Mouse (Mus musculus): ENCODE measurements around the gene Smarce1. TPM values are rescaled to one million over a fixed set of nuclear protein-coding genes. Genes with fewer than 3 reads are reported as not detected.

Smarce1 gene
- polyA plus RNA-seq, 1 experiment from 2014 or later: 192 TPM

DNA sequence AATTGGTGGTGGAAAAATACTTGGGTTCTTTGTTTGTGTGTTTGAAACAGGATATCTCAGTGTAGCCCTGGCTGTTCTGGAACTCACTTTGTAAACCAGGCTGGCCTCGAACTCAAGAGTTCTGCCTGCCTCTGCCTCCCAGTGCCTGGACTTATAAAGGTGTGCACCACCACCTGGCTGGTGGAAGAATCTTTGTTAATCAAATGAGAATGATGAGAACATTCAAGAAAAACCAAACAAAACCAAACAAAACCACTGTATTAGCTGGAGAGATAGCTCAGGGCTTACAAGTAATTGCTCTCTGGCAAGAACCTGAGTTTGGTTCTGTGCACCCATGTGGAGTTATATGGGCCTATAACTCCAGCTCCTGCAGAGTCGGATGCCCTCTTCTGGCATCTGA, 61.4 kb downstream of the Smarce1 start:
- H3K4me2 ChIP-seq (ENCODE audit: low read depth): no peak overlapping the region
- ATAC-seq (ENCODE audit: insufficient read depth, low FRiP score, low TSS enrichment): no peak
- H3K36me3 ChIP-seq (ENCODE audit: control insufficient read depth, insufficient read depth, low read length): no peaks in the 10 kb centered on the region
- H3K27me3 ChIP-seq (ENCODE audit: control insufficient read depth, insufficient read depth, low read length): no peaks in the 10 kb centered on the region
- H3K9me3 ChIP-seq (ENCODE audit: control insufficient read depth, low read length): no peaks in the 10 kb centered on the region
- 89% methylated on average over 2 of the region's 2 CpGs for WGBS
- H3K27ac ChIP-seq (ENCODE audit: low read depth, low read length): no peak overlapping the region
- H3K4me3 ChIP-seq (ENCODE audit: low read depth, low read length): no peak overlapping the region
- H3K9ac ChIP-seq (ENCODE audit: low read length): no peak overlapping the region
- no peak for DNase-seq (ENCODE audit: low spot score)
- H3K4me1 ChIP-seq (ENCODE audit: control insufficient read depth, insufficient read depth, low read length): no peaks in the 10 kb centered on the region

GRCm38 (mm10) chr11:99168030-99168474, 62.8 kb downstream of the Smarce1 start:
- DNase-seq (ENCODE audit: low spot score) (no peak), ATAC-seq (ENCODE audit: insufficient read depth, low FRiP score, low TSS enrichment) (no peak)
- Histone ChIP-seq H3K4me2 (ENCODE audit: low read depth) (no peak overlapping the region), H3K4me3 (ENCODE audit: low read depth, low read length) (no peak overlapping the region), H3K4me1 (ENCODE audit: control insufficient read depth, insufficient read depth, low read length) (no peaks in the 10 kb centered on the region), H3K27me3 (ENCODE audit: control insufficient read depth, insufficient read depth, low read length) (no peaks in the 10 kb centered on the region), H3K27ac (ENCODE audit: low read depth, low read length) (no peak overlapping the region), H3K9ac (ENCODE audit: low read length) (no peak overlapping the region), H3K9me3 (ENCODE audit: control insufficient read depth, low read length) (no peaks in the 10 kb centered on the region), H3K36me3 (ENCODE audit: control insufficient read depth, insufficient read depth, low read length) (no peaks in the 10 kb centered on the region)
- 78% methylated on average over 12 of the region's 12 CpGs for WGBS

DNA sequence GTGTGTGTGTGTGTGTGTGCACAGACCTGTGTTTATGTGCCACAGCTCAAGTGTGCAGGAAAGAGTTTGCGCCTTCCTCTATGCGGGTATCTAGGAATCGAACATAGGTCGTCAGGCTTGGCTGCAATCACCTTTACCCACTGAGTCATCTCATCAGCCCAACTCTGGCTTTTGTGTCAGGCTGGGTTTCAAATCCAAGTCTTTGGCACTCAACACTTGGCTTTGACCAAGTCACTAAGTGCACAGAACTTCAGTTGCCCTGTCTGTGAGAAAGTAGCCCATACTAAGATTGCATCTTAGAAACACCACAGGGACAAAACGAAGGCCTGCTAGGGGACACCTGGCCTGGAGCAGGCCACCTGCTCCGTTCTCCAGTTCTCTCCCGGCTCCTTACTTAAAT, 63.2 kb downstream of the Smarce1 start:
- no peak for ATAC-seq (ENCODE audit: insufficient read depth, low FRiP score, low TSS enrichment)
- Histone ChIP-seq H3K36me3 (ENCODE audit: control insufficient read depth, insufficient read depth, low read length) (no peaks in the 10 kb centered on the region), H3K27me3 (ENCODE audit: control insufficient read depth, insufficient read depth, low read length) (no peaks in the 10 kb centered on the region), H3K9ac (ENCODE audit: low read length) (no peak overlapping the region), H3K9me3 (ENCODE audit: control insufficient read depth, low read length) (no peaks in the 10 kb centered on the region), H3K4me1 (ENCODE audit: control insufficient read depth, insufficient read depth, low read length) (no peaks in the 10 kb centered on the region), H3K4me3 (ENCODE audit: low read depth, low read length) (no peak overlapping the region), H3K27ac (ENCODE audit: low read depth, low read length) (no peak overlapping the region), H3K4me2 (ENCODE audit: low read depth) (no peak overlapping the region)
- no peak for DNase-seq (ENCODE audit: low spot score)
- WGBS: 89% methylated on average over 7 of the region's 7 CpGs

GRCm38 (mm10) chr11:99166241-99166640, 64.6 kb downstream of the Smarce1 start:
- Histone ChIP-seq H3K4me3 (ENCODE audit: low read depth, low read length) (no peak overlapping the region), H3K27ac (ENCODE audit: low read depth, low read length) (no peak overlapping the region), H3K9ac (ENCODE audit: low read length) (no peak overlapping the region), H3K27me3 (ENCODE audit: control insufficient read depth, insufficient read depth, low read length) (no peaks in the 10 kb centered on the region), H3K9me3 (ENCODE audit: control insufficient read depth, low read length) (no peaks in the 10 kb centered on the region), H3K36me3 (ENCODE audit: control insufficient read depth, insufficient read depth, low read length) (no peaks in the 10 kb centered on the region), H3K4me2 (ENCODE audit: low read depth) (no peak overlapping the region), H3K4me1 (ENCODE audit: control insufficient read depth, insufficient read depth, low read length) (no peaks in the 10 kb centered on the region)
- ATAC-seq (ENCODE audit: insufficient read depth, low FRiP score, low TSS enrichment): no peak
- DNase-seq (ENCODE audit: low spot score): no peak
- 94% methylated on average over 7 of the region's 7 CpGs for WGBS

DNA sequence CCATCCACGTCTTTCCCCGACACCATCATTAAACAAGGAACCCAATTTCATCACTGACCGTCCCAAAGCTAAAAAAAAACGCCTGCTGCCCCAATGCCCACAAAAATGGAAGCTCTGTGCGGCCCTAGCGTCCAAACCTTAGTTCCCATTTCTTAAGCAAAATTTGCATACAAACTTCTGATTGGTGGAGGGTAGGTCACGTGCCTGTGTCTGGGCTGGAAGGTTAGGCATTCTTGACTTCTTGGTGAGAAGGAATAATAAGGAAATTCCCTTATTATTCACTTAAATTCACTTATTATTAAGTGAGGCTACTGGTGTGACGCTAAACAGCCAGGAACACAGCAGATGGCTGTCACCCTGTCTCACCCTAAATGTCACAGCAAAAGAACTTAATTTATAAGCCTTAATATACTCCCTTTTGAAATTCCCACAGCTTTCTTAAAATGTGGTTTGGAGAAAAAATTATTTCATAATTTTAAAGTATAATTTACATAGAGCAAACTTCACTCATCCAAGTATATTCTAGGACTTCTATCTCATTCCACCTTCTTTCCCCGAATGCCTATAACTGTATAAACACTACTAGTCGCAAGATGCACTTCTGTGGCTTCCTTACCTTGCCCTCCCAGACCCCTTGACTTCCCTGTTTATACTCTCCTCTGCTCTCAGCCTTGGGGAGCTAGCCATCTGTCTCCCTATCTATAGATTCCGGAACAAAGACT, 65.6 kb downstream of the Smarce1 start:
- no peaks in the 10 kb centered on the region for H3K9me3 ChIP-seq (ENCODE audit: control insufficient read depth, low read length)
- DNase-seq (ENCODE audit: low spot score) (no peak), ATAC-seq (ENCODE audit: insufficient read depth, low FRiP score, low TSS enrichment) (no peak)
- H3K9ac ChIP-seq (ENCODE audit: low read length): no peak overlapping the region
- H3K36me3 ChIP-seq (ENCODE audit: control insufficient read depth, insufficient read depth, low read length): no peaks in the 10 kb centered on the region
- H3K4me3 ChIP-seq (ENCODE audit: low read depth, low read length): no peak overlapping the region
- no peak overlapping the region for H3K4me2 ChIP-seq (ENCODE audit: low read depth)
- H3K4me1 ChIP-seq (ENCODE audit: control insufficient read depth, insufficient read depth, low read length): no peaks in the 10 kb centered on the region
- WGBS: 78% methylated on average over 11 of the region's 11 CpGs
- H3K27ac ChIP-seq (ENCODE audit: low read depth, low read length): no peak overlapping the region
- H3K27me3 ChIP-seq (ENCODE audit: control insufficient read depth, insufficient read depth, low read length): no peaks in the 10 kb centered on the region

GRCm38 (mm10) chr11:99162972-99163686, 67.7 kb downstream of the Smarce1 start:
- no peak overlapping the region for H3K9ac ChIP-seq (ENCODE audit: low read length)
- H3K4me2 ChIP-seq (ENCODE audit: low read depth): no peak overlapping the region
- H3K4me3 ChIP-seq (ENCODE audit: low read depth, low read length): no peak overlapping the region
- no peaks in the 10 kb centered on the region for H3K9me3 ChIP-seq (ENCODE audit: control insufficient read depth, low read length)
- ATAC-seq (ENCODE audit: insufficient read depth, low FRiP score, low TSS enrichment) (no peak), DNase-seq (ENCODE audit: low spot score) (no peak)
- 82% methylated on average over 10 of the region's 10 CpGs for WGBS
- H3K36me3 ChIP-seq (ENCODE audit: control insufficient read depth, insufficient read depth, low read length): no peaks in the 10 kb centered on the region
- no peaks in the 10 kb centered on the region for H3K27me3 ChIP-seq (ENCODE audit: control insufficient read depth, insufficient read depth, low read length)
- H3K4me1 ChIP-seq (ENCODE audit: control insufficient read depth, insufficient read depth, low read length): no peaks in the 10 kb centered on the region
- no peak overlapping the region for H3K27ac ChIP-seq (ENCODE audit: low read depth, low read length)

- DNase-seq (ENCODE audit: low spot score) (no peak), ATAC-seq (ENCODE audit: insufficient read depth, low FRiP score, low TSS enrichment) (no peak)
- no peaks in the 10 kb centered on the region for H3K4me1 ChIP-seq (ENCODE audit: control insufficient read depth, insufficient read depth, low read length)
- no peaks in the 10 kb centered on the region for H3K27me3 ChIP-seq (ENCODE audit: control insufficient read depth, insufficient read depth, low read length)
- H3K4me3 ChIP-seq (ENCODE audit: low read depth, low read length): no peak overlapping the region
- 48% methylated on average over 5 of the region's 5 CpGs for WGBS
- no peak overlapping the region for H3K27ac ChIP-seq (ENCODE audit: low read depth, low read length)
- no peaks in the 10 kb centered on the region for H3K9me3 ChIP-seq (ENCODE audit: control insufficient read depth, low read length)
- no peaks in the 10 kb centered on the region for H3K36me3 ChIP-seq (ENCODE audit: control insufficient read depth, insufficient read depth, low read length)
- no peak overlapping the region for H3K4me2 ChIP-seq (ENCODE audit: low read depth)
- no peak overlapping the region for H3K9ac ChIP-seq (ENCODE audit: low read length)
Observed at GRCm38 (mm10) chr11:99161648-99162047, 69.2 kb downstream of the Smarce1 start.

DNA sequence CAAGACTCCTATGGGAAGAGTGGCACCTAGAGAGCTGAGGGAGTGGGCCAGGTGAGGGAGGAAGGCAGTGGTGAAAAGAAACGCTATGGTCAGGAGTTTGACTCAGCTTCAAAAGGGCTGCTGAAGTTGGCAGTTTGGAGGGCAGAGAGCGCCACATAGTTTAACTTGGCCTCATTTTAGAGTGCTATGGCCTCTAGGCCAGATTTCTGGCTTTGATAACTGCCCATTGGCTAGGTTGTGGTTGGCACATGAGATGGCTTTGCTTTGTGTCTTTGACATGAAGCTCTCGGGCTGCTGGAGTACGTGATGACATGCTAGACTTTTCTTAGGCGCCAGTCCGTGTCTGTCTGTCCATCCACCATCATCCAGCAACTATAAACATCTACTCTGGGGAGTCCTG, 70.6 kb downstream of the Smarce1 start:
- Histone ChIP-seq H3K9ac (ENCODE audit: low read length) (no peak overlapping the region), H3K4me1 (ENCODE audit: control insufficient read depth, insufficient read depth, low read length) (no peaks in the 10 kb centered on the region), H3K4me3 (ENCODE audit: low read depth, low read length) (no peak overlapping the region), H3K9me3 (ENCODE audit: control insufficient read depth, low read length) (no peaks in the 10 kb centered on the region), H3K27ac (ENCODE audit: low read depth, low read length) (no peak overlapping the region), H3K27me3 (ENCODE audit: control insufficient read depth, insufficient read depth, low read length) (no peaks in the 10 kb centered on the region), H3K4me2 (ENCODE audit: low read depth) (no peak overlapping the region), H3K36me3 (ENCODE audit: control insufficient read depth, insufficient read depth, low read length) (no peaks in the 10 kb centered on the region)
- WGBS: 82% methylated on average over 6 of the region's 6 CpGs
- ATAC-seq (ENCODE audit: insufficient read depth, low FRiP score, low TSS enrichment) (no peak), DNase-seq (ENCODE audit: low spot score) (no peak)
